Comparison of ENCODE assay signal across 27 mouse cellular contexts in genomic region chr14:26768195-26768594, GRCm38 (mm10).
"Had no signal": no experiment of that assay in that cellular context is flagged by ENCODE, and none has a peak within 500 bp of the region (broad histone marks: within the 10 kb centered on the region; RNA-seq: fewer than 3 reads in every experiment).

No protein-coding gene starts in this region.

- H3K36me3 ChIP-seq: embryonic facial prominence, embryonic 10.5 days; embryonic facial prominence, embryonic 12.5 days; embryonic facial prominence, embryonic 13.5 days; embryonic facial prominence, embryonic 15.5 days; forebrain, embryonic 10.5 days; forebrain, embryonic 12.5 days; forebrain, embryonic 15.5 days had no signal

- DNase-seq: cerebellum, adult 9-10 months; cerebellum, adult 9-11 months; cerebellum, postnatal 10 days; cerebellum, postnatal 14 days; cerebellum, postnatal 25 days; cerebellum, postnatal 36 days; embryo, embryonic 11 days; forebrain, postnatal 0 days; gastrocnemius, adult 2 months; gastrocnemius, postnatal 10 days; gastrocnemius, postnatal 14 days; gastrocnemius, postnatal 25 days; gastrocnemius, postnatal 36 days; heart, adult 11 months; heart, adult 18-20 months; heart, adult 2 months had no signal

- H3K9ac ChIP-seq: embryonic facial prominence, embryonic 12.5 days; embryonic facial prominence, embryonic 13.5 days; embryonic facial prominence, embryonic 15.5 days; forebrain, embryonic 12.5 days; forebrain, embryonic 13.5 days; forebrain, embryonic 15.5 days; forebrain, postnatal 0 days had no signal

- H3K4me3 ChIP-seq: embryonic facial prominence, embryonic 10.5 days; embryonic facial prominence, embryonic 12.5 days; embryonic facial prominence, embryonic 13.5 days; embryonic facial prominence, embryonic 15.5 days; erythroblast, embryonic 14.5 days; forebrain, embryonic 10.5 days; forebrain, embryonic 12.5 days; forebrain, embryonic 13.5 days; forebrain, embryonic 15.5 days; gastrocnemius, adult 2 months; heart, adult 2 months had no signal

- H3K9me3 ChIP-seq: embryonic facial prominence, embryonic 15.5 days; forebrain, embryonic 15.5 days had no signal

- ATAC-seq: forebrain, embryonic 13.5 days; forebrain, embryonic 14.5 days; forebrain, embryonic 15.5 days; forebrain, embryonic 16.5 days; forebrain, postnatal 0 days had no signal

- H3K4me1 ChIP-seq: embryonic facial prominence, embryonic 10.5 days; embryonic facial prominence, embryonic 12.5 days; embryonic facial prominence, embryonic 13.5 days; embryonic facial prominence, embryonic 15.5 days; forebrain, embryonic 10.5 days; forebrain, embryonic 12.5 days; forebrain, embryonic 13.5 days; forebrain, embryonic 15.5 days had no signal

- H3K27ac ChIP-seq: embryonic facial prominence, embryonic 10.5 days; embryonic facial prominence, embryonic 12.5 days; embryonic facial prominence, embryonic 13.5 days; embryonic facial prominence, embryonic 15.5 days; forebrain, embryonic 10.5 days; forebrain, embryonic 12.5 days; forebrain, embryonic 13.5 days; forebrain, embryonic 15.5 days; gastrocnemius, adult 2 months; heart, adult 2 months had no signal

- H3K27me3 ChIP-seq: embryonic facial prominence, embryonic 12.5 days; embryonic facial prominence, embryonic 13.5 days; embryonic facial prominence, embryonic 15.5 days; forebrain, embryonic 12.5 days; forebrain, embryonic 13.5 days; forebrain, embryonic 15.5 days had no signal
